Mouse (Mus musculus) neutrophil, adult 5-6 weeks (primary cell): Measurements from ENCODE around the gene Lcn10. TPM values are rescaled to one million over a fixed set of nuclear protein-coding genes. Genes with fewer than 3 reads are reported as not detected.
"Not testable (repeated sequence)": the region's sequence is repeated elsewhere in the genome, so short reads cannot be mapped to it uniquely, and the experiment has no call there.

Experiments used
- ATAC-seq: fragments of 151-379, 151-347 bp; 2 replicates; pipeline ENCODE4 v1.8.0; 2017; ENCODE audit warnings: mild to moderate bottlenecking, moderate TSS enrichment; ENCODE audit not compliant: insufficient number of reproducible peaks, poor library complexity, low FRiP score, severe bottlenecking; ENCODE audit errors: extremely low read depth
- total RNA-seq: library from RNA; stranded (forward); fragments of 200-1000 nt; gene quantifications from 2 replicates; pipeline ENCODE4 v1.2.3, GENCODE M21; 2017

Lcn10 gene
- not detected in 2 replicates for total RNA-seq

GRCm38 (mm10) chr2:25682426-25682825, at the start of gene Lcn10:
Lcn10 (plus strand) TSS chr2:25682726.
- ATAC-seq = no peak

DNA sequence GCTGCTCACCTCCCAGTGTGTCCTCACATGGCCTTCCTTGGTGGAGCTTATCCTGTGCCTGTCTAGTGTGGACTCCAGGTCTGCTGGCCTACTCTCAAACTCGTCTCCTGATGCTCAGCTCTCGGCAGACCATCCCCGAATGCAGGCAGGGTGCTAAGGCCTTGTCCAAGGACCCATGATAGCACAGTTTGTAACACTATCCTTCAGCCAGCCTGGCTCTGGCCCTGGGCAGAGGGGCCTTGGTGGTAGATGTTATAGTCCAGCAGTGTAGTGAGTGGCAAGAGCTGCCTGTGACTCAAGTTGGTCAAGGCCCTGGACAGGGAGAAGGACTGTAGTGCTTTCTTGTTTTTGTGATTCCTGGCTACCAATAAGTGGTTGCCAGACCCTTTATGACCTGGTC, 48.9 kb upstream of the Lcn10 start:
- no peak for ATAC-seq

DNA sequence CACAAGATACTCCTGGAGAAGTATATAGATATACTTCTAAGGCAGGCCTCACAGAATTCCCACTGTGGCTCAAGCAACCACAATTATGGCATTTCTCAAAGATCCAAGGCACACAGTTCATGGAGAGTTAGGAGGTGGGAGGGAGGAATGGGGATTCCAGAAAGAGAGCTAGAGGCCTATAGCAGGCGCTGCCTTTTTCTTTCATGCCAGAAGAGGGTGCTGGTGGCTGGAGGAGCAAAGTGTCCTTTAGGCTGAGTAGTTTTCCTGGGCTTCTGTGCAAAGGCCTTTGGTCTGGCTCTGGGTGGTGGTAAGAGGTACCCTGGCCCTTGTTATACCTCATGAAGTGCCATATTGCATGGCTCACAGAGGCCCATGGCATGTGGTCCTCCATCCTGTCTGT, 48.5 kb upstream of the Lcn10 start:
- no peak for ATAC-seq

- no peak for ATAC-seq
These were observed 42.6 kb upstream of the Lcn10 start for GRCm38 (mm10) chr2:25639890-25640289.

DNA sequence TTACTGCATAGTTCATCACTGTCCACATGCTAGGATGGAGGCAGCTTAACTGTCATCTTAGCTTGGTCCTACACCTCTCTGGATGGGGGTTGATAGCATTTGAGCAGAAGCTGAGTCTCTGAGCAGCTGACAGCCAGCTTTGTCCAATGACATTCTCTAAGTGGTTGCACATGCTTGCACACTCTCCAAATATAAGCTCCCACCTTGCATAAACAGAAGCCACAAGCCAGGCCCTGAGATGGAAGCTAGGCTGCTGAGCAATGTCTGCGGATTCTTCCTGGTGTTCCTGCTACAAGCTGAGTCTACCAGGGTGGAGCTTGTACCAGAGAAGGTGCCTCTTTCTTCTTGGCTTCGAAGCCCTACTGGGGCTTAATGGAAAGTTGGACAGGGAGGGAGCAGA, 29.6 kb upstream of the Lcn10 start, which contains the start of gene Lcn8:
TSS of gene Lcn8 (plus strand) at position 219 of the 400 bp plus-strand sequence.
- ATAC-seq = no peak

GRCm38 (mm10) chr2:25654502-25654901, 28.0 kb upstream of the Lcn10 start:
- no peak for ATAC-seq

DNA sequence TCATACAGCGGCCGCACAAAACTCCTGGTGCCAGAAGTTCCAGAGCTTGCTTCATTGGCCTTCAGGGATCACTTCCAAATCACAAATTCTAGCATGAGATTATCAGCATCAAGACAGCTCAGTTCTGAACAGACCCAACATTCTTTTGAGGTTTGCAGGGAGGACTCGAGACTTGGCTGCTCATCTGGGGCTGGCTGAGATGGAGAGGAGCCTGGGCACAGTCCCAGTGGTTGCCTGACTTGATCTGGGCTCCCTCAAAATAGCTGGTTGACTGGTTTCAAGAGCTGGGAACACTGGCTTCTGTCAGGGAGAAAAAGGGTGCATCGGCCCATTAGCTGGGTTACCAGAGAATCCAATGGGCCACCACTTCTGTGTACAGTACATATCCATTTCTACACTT, 25.8 kb upstream of the Lcn10 start:
- ATAC-seq = no peak

- no peak for ATAC-seq
These were observed 25.3 kb upstream of the Lcn10 start for GRCm38 (mm10) chr2:25657246-25657645.

DNA sequence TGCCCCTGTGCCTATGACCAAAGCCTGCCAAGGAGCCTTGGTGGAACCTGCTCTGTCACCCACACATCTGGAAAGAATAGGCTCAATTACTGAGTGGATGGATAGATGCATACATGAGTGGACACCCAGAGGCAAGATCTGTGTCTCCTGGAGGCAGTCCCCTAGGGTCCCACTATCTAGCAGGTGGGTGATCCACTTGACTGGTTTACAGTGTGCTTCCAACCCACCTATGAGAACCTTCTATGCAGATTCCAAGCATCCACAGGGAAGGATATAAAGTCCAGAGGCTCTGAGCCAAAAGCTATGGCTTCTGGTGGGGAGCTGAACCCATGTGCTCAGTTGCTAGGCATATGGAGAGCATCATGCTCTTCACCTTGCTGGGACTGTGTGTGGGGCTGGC, 24.9 kb upstream of the Lcn10 start, which contains the start of gene Lcn5:
TSS of gene Lcn5 (plus strand) at position 301 of the 400 bp plus-strand sequence.
- no peak for ATAC-seq

DNA sequence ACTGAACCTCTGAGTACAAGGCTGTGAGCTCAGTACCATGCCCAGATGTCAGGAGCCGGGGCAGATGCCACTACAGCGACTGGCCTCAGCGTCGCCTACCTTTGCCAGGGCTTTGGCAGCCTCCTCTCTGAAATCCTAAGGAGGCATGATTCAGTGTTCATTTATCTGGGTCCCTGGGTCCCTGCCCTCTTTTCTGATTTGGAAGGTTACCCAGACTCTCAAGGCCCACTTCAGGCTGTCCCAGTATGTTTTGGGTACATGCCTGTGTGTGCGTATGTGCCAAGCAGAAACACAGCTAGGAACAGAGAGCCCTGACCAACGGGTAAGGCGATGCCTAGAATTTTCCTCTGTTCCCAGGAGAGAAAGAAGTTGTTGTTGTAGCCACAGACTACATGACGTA, 22.2 kb upstream of the Lcn10 start:
- no peak for ATAC-seq

DNA sequence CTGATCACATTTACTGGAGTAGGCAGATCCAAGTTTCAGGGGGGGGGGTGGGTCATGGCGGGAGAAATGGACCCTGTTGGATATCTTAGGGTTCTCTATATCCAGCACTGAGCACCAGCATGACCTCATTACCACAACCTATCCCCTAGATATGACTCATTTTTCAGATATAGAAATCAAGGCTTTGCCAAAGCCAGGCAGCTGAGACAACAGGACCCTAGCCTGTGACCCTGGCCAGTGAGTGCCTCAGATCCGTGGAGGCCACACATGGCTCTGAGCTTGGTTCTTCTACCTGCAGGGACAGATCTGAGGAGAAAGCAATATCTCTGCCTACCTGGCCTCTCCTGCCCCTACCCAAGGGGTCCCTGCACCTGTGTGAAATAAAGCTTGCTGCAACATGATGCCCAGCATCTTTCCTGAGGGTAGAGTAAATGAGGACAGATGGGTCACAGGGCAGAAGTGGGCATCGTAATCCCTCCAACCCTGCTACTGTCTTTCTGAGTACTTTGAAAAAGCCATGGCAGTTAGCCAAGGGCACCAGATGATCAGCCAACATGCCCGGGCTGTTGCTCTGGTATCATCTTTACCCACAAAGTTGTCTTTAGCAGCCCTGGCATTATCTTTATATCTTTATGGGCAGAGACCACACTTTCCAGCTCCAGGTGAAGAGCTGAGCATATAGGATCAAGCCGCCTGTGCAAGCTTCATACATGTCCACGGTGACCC, 21.1 kb upstream of the Lcn10 start:
- no peak for ATAC-seq

GRCm38 (mm10) chr2:25663511-25663910, 19.0 kb upstream of the Lcn10 start:
- no peak for ATAC-seq

GRCm38 (mm10) chr2:25664125-25664524, 18.4 kb upstream of the Lcn10 start:
- no peak for ATAC-seq

GRCm38 (mm10) chr2:25666516-25666915, 16.0 kb upstream of the Lcn10 start:
- ATAC-seq = no peak

GRCm38 (mm10) chr2:25676486-25676885, 6.0 kb upstream of the Lcn10 start, which contains the start of gene Lcn6:
Lcn6 (plus strand) TSS chr2:25676786.
- ATAC-seq = no peak

GRCm38 (mm10) chr2:25679559-25679958, 3.0 kb upstream of the Lcn10 start:
- ATAC-seq = no peak

- no peak for ATAC-seq
These were observed 4.4 kb downstream of the Lcn10 start for GRCm38 (mm10) chr2:25686941-25687340.

DNA sequence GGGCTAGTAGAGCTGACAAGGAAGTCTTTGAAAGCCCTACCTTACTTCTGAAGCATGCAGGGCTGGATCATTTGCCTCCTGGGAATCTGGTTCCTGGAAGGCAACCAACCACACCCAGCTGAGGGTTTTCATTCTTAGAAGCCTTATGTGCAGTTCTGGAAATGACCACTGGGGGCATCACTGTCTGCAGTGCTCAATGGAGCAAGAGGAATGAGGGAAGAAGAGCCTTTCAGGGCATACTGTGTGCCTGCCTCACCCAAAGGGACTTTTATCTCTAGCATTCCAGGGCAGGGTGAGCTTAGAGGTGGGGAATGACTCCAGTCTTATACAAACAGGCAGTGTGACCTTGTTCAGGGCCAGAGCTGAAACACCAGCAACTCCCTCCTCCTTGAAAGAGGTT, 12.1 kb downstream of the Lcn10 start:
- peak; percentile 47; the same call in 1 of the 2 replicates for ATAC-seq

DNA sequence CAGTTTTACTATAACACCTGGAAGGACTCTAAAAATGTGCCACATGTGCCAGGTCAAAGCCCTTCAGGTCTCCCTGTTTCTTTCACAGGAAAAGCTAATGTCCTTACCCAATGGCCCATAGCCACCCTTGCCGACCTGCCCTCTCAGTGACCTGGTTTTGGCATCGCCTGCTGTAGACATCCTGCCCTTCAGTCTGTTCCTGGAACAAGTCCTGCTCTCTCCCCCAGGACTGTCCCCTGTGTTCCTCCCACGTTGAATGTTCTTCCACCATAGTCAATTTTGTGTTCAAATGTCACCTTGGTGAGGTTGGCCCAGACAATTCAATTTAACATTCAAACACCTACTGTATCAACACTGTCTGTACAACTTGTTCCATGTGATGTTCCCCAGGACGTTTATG, 14.4 kb downstream of the Lcn10 start:
- no peak for ATAC-seq

GRCm38 (mm10) chr2:25698696-25699095, 16.2 kb downstream of the Lcn10 start:
- ATAC-seq = no peak

DNA sequence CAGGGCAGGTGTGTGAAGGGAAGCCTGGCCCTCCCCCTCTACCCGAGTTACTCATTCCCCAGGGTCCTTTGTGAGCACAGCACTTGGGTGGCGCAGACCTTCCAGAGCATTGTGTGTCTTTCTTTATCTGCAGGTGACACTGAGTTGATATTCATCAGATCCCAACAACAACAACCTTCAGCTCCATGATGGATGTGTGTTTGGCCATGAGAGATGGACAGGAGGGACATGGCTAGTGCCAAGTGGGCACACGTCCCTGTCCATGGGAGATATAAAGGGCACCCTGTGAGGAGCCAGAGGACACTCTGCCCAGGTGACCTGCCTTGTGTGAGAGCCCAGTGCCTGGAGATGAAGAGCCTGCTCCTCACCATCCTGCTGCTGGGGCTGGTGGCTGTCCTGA, 17.2 kb downstream of the Lcn10 start, which contains the start of gene Obp2a:
TSS of gene Obp2a (plus strand) at position 301 of the 400 bp plus-strand sequence.
- ATAC-seq = not testable (repeated sequence)
